Mouse (Mus musculus) adrenal gland, postnatal 4 days (tissue): ENCODE data around the gene Ints1. TPM values are rescaled to one million over a fixed set of nuclear protein-coding genes. Genes with fewer than 3 reads are reported as not detected.

Experiments used
- DNase-seq, 2 experiments: peaks; one replicate each; pipeline ENCODE4 v3.0.0; 2021 to 2022; ENCODE audit warnings: low spot score in 2 of 2, mixed read lengths in 2 of 2
- microRNA-seq: library from miRNA; unstranded; fragments of <30 nt; microRNA quantifications from one replicate; pipeline ENCODE4 v1.2.0, GENCODE M21; 2021
- total RNA-seq, 2 experiments: library from RNA; stranded (reverse); gene quantifications; 2 replicates each; pipeline ENCODE4 v1.2.3; 2021

The Ints1 gene
- total RNA-seq, 2 experiments from 2014 or later = 52.8 to 65.7 TPM

DNA sequence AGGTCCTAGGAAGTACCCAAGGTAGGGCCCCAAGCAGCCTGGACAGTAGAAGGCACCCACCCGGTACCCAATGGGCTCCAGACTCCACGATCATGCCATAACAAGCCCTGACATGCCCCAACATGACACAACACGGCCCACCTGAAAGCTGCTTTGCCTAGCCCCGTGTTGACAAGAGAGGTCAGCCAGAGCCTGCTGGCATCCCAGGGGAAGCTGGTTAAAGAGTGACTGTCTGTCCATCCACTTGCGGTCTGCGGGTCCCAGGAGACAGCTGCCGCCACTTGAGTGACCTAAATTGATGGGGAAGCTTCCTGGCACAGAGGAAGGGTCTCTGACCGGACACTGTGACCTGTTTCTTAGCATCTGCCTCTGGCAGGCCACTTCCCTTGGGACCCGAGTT is 52.4 kb downstream of the Ints1 start:
- no peak for DNase-seq

DNA sequence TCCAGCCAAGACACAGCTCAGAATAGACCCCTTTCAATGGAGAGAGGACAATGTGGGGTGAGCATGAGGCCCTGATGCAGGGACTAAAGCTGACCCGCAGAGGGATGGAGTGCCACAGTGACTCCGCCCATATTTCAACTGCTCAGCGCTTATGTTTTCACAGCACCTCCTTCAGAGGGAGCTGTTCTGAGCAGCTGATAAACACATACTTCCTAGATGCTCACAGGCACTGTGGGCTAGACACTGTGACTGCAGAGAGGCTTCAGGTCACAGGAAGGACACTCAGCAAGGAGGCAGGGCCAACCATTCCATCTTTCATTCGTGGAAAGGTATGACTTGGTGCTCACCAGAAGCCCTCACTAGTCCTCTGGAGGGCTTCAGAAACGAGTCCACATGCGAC is 52.8 kb downstream of the Ints1 start:
- DNase-seq = no peak

DNA sequence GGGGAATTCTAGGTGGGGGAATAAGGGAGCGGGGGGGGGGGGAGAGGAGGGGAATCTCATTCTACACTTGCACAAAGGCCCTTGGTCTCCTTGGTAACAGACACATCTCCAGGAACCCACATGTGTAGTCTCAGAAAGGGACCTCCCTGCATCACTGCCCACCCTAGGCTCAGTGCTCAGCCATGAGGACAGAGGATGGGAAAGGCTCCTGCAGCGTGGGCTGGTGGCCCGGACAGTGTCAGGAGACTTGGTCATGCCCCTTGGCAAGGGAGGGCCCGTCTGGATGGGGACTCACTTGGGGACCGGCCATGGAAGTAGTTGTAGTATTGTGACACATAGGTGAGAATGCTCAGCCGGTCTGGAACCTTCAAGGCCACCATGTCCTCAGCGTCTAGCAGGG is 56.5 kb downstream of the Ints1 start:
- no peak for DNase-seq

DNA sequence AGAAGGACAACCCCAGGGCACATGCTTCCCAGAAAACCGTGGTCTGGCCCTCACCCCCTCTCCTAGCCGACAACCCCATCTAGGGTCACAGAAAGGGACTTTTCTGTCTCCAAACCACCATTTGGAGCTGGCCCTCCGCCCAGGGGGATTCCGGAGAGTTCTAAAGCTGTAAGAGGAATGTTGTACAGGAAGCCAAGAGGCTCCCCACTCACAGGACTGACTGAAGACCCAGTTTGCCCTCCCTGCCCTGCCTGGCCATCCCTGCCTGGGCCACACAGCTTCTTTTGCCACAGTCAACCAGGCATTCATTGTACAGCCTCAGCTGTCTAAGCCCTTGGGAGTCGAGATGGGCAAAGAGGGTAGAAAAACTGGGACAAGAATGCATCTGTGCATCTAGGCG is 56.9 kb downstream of the Ints1 start:
- DNase-seq = no peak

DNA sequence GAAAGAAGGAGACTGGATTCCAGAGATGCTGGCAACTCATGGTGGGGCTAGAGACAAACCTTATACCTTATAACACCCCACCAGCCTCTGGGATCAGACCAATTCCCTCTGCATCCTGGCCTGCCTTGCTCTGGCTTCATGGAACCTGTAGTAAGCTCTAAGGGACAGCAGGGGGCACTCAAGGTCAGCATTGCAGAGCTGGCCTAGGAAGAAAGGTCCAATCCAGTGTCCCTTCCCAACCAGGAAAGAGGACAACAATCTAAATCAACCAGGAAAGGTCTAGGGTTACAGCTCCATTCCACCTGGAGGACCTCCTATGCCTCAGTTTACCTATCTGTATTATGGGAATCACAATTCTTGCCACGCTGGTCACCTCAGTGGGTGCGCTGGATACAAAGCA is 57.8 kb downstream of the Ints1 start:
- peak in 1 of 2 experiments; percentile 33 for DNase-seq

DNA sequence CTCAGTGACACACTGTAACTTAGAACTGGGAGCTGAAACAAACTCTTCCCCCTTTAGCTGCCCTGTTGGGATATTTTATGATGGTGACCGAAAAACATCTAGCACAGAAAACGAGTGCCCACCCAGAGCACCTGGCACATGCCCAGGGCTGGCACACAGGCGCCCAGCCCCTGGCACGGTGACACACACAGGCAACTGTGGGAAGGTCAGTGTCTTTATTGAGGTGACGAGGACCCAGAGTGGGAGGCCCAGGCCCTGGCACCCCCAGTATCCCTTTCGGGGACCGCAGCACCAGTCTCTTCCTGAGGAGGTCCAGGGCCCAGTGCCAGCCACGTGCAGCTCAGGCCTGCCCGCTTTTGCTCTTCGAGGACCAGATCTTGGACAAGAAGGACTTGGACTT is 69.0 kb downstream of the Ints1 start:
- no peak for DNase-seq

DNA sequence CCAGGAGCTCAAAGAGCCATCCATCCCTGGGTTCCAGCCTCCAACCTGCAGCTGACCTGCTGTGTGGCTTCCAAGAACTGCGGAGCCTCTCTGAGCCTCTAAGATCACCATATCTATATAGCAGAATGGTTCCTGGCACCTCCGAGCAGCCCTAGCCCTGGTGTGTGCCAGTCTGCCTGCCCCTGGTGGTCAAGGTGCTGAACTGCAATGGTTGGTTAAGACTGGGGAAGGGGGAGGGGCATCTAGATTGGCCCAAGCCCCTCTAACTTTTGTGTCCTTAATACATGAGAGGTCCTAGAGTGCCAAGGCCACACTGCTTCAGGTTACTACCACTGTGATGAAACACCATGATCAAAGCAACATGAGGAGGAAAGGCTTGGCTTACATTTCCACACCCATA is 72.6 kb downstream of the Ints1 start:
- DNase-seq = no peak

DNA sequence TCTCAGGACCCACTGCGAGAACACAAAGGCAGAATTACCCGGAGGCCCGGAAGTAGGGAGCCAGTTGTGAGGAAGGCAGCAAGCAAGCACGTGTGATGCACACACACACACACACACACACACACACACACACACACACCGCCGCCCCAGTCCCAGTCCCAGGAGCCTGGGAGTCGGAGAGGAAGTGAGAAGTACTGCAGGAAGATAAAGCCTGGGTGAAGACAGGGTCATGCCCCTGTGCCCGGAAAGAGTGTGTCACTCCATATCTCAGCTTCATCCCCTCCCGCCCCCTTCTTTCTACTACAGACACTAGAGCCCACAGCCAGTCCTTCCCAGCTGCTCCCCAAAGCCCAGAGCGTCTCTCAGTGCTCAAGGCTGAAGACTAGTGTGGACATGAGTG is 73.2 kb downstream of the Ints1 start:
- no peak for DNase-seq

Small RNA genes lying within 50 kb of the gene (microRNA-seq; reads per million reads assigned to microRNA genes)
- gene Mir7037 = not detected

Other genes with a start within 250 kb of the Ints1 start
- 1 to 10 TPM in 1 of 2 experiments, under 1 TPM in 1; 0.42 to 3.8 TPM for gene Uncx, start 232.2 kb downstream of the Ints1 start, total RNA-seq
- 10 to 100 TPM; 13.4 to 13.7 TPM for gene Micall2, start 39.3 kb downstream of the Ints1 start, total RNA-seq
- 10 to 100 TPM; 21.9 to 23.2 TPM for gene Mafk, start 15.8 kb upstream of the Ints1 start, total RNA-seq
- gene Tmem184a, start 44.2 kb upstream of the Ints1 start, total RNA-seq = 1 to 10 TPM; 1.5 to 3.9 TPM
- not detected for gene Gm26938, start 50.7 kb upstream of the Ints1 start, total RNA-seq
- 10 to 100 TPM; 19.7 to 22.2 TPM for gene Psmg3, start 51.2 kb upstream of the Ints1 start, total RNA-seq
- 10 to 100 TPM; 14.1 to 16.8 TPM for gene Elfn1, start 132.3 kb upstream of the Ints1 start, total RNA-seq